Comparison of ENCODE assay signal across 1 mouse cellular context in genomic region chr5:118291453-118291852, GRCm38 (mm10).
TF ChIP-seq lines count a peak whose summit lies in the region.

No protein-coding gene starts in this region.

TF ChIP-seq in CH12.LX, 34 proteins besides CTCF, POLR2A, EP300 and RAD21:
- TF ChIP-seq SMC3 (IDR thresholded peaks at IDR 0.05; ENCODE audit: low read depth, low read length) (peak; percentile 39), MAFK (IDR thresholded peaks at IDR 0.05; ENCODE audit: insufficient replicate concordance, low read length) (no peak)
